Mouse (Mus musculus): ENCODE measurements around the gene Uhrf1.
"Not testable (repeated sequence)": the region's sequence is repeated elsewhere in the genome, so short reads cannot be mapped to it uniquely, and the experiment has no call there.

Uhrf1 gene

DNA sequence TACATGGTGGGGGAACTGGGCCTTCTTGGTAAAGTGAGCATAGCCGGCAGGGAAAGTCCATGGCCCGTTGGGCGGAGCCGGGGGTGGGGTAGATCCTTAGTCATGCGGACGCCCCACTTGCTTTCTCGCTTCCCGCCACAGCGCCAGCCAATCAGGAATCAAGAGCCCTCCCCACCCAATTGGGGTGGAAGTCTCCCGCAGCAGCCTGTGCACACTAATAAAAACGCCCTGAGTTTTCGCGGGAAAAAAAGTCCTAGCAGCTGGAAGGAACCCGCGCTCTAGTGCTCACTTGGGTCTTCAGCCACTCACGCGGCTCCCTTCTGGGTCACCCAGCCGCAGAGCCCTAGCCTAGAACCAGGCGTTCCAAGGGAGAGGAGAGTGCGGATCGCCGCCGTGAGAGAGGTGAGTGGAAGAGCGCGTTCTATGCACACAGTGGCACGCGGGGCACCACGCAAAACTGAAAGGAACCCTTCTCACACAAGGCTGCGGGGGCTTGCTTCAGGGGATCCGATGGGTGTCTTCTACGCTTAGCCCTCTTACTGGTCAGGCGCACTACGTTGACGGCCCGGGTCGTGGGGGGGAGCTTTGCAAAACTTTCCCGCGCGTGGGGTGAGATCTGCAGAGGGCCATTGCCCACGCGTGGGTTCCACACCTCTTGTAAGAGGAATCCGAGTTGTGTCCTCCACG, at the start of gene Uhrf1:
TSS of gene Uhrf1 (plus strand) at position 162 of the 687 bp plus-strand sequence.
- peak; percentile 85 to 90 for DNase-seq

DNA sequence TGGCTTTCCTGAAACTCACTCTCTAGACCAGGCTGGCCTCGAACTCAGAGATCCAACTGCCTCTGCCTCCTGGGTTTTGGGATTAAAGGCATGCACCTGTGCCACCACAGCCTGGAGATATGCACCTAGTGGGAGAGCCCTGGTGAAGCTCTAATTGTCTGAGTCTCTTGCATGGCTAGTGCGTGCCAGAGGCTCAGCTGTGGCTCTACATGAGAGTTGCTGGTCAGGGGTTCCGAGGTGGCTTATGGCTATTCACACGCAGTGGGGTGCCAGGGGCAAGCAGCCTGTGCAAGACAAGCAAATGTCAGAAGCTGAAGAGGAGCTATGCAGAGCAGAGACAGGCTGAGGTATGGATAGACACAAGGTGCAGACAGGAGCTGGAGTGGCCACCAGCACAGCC, 48.4 kb upstream of the Uhrf1 start:
- no peak for DNase-seq

DNA sequence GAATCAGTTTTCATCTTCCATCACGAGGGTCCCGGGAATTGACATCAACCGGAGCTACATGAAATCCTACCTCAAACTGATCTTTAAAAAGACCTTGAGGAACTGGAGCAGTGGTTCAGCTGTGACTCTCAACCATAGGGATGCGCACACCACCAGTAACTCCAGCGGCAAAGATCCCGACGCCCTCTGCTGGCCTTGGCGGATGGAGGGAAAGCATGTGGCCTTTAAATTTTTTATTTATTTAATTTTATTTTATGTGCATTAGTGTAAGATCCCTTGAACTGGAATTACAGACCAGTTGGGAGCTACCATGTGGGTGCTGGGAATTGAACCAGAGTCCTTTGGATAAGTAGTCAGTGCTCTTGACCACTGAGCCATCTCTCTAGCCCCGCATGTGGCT, 47.7 kb upstream of the Uhrf1 start:
- peak; percentile 53 to 57 for DNase-seq

DNA sequence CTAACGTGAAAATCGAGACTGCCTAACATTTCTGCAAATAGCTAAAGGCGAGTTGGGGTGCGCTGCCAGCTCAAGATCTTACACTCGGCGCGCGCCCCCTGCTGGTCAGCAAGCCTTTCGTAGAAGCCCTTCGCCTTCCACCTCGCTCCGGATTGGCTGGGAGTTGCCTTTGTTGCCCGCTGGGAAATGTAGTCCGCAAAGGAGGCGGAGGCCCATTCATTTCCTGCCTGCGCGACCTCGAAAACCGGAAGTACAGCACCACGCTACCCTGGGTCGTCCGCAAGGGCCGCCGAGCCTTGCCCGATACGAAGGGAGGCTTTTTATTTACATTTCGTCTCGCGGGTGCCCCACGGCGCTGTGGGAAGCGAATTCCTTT, 47.3 kb upstream of the Uhrf1 start:
- peak; percentile 98 to 99 for DNase-seq

DNA sequence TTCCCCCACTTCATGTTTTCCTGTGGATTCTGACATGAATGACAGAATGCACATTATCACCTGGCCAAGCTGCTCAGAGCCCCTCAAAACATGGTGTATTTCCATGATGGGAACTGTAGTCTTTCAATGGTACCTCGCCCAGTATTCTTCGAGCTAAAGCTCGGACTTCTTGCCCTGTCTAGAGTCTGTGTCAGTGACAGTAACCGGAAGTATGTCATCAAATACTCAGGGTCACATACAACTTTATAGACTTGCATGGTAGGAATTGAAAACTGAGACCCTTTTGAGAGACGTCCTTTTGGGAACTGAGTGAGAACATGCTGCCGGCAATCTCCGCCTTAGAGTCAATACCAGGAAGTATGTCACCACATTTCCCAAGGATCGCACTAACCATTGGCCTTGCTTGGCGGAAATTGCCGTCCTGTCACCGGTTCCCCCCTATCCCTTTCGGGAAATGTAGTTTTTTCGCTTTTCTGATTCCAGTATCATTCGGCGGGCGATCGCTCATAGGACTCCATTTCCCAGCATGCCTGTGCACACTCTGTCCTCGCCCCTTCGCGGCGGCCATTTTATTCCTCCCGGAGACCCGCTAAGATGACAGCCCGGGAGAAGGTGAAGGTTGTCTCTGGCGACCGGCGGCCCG, 46.8 kb upstream of the Uhrf1 start, which contains the start of gene Fem1a:
TSS of gene Fem1a (plus strand) at position 572 of the 643 bp plus-strand sequence.
- peak; percentile 94 to 96 for DNase-seq

DNA sequence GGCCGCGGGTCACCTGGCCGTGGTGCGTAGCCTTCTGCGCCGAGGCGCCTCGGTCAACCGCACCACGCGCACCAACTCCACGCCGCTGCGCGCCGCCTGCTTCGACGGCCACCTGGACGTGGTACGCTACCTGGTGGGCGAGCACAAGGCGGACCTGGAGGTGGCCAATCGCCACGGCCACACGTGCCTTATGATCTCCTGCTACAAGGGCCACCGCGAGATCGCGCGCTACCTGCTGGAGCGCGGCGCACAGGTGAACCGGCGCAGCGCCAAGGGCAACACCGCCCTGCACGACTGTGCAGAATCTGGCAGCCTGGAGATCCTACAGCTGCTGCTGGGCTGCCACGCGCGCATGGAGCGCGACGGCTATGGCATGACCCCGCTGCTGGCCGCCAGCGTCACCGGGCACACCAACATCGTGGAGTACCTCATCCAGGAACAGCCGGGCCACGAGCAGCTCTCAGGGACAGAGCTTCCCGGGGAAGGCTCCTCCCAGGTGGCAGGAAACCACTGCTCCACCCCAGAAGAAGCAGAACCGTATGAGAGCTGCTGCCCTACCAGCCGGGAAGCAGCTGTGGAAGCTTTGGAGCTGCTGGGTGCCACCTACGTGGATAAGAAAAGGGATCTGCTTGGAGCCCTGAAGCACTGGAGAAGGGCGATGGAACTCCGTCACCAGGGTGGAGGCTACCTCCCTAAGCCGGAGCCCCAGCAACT, 45.8 kb upstream of the Uhrf1 start:
- DNase-seq = peak in 1 of 2 experiments; percentile 53

DNA sequence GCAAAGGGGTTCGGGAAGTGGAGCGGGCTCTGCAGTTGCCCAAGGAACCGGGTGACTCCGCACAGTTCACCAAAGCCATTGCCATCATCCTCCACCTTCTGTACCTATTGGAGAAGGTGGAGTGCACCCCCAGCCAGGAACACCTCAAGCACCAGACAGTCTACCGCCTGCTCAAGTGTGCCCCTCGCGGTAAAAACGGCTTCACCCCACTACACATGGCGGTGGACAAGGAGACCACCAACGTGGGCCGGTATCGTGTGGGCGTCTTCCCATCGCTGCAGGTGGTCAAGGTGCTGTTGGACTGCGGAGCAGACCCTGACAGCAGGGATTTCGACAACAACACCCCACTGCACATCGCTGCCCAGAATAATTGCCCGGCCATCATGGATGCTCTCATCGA, 44.9 kb upstream of the Uhrf1 start:
- DNase-seq = not testable (repeated sequence)

DNA sequence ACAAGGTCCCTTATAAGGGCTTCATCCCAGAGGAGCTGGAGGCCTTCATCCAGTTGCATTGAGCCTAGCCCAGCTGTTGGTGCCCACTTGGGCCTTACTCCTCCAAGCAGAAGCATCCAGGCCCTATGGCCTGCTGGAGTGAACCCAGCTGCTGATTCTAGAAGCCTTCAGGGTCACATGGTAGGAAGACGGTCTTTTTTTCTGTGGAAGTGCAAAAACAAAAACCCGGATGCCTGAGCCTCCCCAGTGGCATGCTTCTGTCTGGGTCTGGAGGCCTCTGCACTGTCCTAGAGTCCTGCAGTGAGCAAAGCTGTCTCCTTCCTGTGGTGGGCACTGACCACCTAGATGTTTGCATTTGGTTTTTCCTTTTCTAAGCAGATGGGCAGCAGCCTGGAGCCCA, 44.3 kb upstream of the Uhrf1 start:
- DNase-seq = not testable (repeated sequence)

DNA sequence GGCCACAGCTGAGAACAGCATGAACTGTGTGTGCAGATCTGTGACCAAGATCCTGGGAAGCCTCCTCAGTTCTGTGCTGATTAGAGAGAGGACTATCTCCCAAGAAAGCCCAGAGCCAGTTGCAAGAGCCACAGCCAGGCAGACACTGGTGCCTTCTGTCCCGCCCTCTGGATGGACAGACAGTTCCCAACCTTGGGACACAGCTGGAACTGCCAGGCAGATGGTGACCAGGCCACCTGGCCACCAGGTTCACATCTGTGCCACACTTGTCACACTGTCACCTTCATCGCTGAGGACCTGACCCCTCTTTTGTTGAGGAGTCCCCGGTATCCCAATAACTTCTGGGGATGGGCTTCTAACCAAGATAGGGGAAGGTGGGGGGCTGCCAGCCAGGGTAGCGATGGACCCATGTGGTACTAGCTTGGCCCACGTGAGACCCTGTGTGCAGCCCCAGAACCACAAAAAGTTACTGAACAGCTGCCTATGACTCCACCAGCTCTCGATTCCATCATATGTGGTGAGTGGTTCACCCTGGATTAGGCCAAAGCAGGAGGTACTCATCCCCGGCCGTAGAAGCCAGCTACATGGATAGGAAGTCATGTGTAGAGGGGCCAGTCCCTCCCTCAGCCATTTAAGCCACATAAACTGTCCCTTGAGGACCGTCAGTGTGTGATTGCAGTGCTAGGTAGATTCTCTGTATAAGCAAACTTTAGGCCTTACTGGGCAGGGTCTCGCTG, 43.7 kb upstream of the Uhrf1 start:
- no peak for DNase-seq

DNA sequence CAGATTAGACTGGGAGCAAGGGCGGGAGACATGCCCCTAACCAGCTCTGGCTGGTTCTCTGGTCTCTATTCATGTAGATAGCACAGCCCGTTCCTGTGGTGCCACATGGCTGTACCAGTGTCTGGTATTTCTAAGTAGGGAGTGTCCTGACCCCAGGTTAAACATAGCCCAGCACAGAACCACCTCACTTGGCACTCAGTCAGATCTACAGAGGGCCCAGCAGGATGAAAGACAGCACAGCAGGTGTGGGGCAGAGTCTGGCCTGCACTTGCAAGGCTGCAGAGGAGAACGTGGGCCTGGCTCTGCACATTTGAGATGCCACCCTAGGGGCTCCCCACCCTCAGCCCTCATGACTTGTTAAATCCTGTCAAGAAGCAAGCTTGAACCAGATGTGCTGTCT, 42.0 kb upstream of the Uhrf1 start:
- DNase-seq = no peak

DNA sequence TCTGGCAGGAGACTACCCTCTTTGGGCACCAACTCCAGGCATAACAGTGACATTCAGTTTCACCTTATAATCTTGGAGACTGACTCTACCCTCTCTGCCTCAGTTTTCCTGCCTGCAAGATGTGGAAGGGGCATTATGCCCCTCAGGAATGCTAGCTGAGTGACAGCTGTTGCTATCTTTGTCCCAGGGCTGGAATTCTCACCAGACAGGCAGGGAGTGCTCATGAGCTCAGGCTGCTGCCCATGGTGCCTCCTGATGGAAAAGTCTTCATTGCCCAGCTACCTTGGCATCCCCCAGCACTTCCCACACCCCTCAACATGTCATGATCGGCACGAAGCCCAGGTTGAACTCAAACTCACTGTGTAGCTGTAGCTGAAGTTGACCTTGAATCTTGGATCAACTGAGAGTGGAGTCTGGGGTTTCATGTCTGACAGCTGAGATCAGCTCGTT, 40.5 kb upstream of the Uhrf1 start:
- no peak for DNase-seq

DNA sequence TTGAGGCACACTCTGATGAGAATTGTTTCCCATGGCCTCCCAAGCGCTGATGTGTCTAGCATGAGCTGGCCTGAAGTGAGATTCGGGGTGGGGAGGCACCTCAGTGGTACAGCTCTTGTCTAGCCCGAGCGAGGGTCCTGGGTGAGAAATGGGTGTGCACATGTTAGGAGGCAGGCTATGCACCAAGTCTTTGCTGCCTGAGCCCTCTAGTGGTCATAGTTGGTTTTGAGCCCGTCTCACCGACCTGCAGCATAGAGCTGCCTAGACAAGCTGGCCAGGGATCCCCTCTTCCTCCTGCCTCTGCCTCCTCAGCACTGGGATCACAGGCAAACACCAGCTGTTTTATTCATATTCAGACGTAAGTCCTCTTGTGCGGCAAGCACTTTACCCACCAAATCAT, 39.1 kb upstream of the Uhrf1 start:
- DNase-seq = peak; percentile 75 to 86

DNA sequence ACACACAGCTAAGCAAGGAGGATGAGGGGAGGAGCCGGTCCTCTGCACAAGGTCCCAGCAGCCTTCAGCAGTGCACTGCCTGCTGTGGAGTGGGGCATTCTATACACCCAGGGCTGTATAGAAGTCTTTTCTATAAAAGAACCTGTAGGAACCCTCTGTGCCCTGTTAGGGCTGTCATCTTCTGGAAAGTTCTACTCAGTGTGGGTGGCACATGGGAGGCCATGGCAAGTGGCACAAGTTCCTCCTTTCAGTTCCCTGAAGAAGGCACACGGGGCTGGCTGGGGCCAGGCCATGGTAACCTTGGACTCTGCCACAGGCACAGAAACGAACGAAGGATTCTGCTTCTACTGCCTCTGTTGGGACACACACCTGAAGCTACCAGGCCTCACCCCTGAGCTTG, 38.1 kb upstream of the Uhrf1 start:
- peak in 1 of 2 experiments; percentile 40 for DNase-seq

DNA sequence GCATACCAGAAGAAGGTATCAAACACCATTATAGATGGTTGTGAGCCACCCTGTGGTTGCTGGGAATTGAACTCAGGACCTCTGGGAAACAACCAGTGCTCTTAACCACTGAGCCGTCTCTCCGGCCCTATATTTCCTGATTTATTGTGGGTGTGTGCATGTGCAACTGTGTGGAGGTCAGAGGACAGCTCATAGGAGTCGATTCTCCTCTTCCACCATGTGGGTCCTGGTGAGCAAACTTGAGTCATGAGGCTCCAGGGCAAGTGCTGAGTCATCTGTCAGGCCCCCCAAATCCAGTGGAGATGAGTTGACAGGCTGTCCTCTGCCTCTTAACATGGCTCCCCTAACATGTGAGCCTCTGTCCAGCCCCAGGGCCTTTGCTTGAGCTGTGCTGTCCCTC, 37.3 kb upstream of the Uhrf1 start:
- DNase-seq = no peak

DNA sequence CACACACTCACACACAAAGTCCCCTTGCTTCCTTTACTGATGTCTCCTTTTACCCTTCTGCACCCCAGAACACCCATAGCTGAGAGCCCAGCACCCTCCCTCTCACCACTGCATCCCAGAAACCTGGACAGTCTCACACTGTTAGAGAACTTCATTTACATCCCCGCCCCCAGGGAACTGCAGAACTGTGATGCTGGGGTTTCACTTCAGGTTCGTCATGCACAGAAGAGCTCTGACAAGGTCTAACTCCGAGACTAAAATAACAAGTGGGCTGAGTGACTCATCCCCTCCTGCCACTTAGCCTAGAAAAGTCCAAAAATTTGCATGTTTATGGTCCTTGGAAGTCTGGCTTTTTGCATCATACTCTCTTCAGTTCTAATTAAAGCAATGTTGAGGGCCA, 36.9 kb upstream of the Uhrf1 start:
- DNase-seq = no peak

DNA sequence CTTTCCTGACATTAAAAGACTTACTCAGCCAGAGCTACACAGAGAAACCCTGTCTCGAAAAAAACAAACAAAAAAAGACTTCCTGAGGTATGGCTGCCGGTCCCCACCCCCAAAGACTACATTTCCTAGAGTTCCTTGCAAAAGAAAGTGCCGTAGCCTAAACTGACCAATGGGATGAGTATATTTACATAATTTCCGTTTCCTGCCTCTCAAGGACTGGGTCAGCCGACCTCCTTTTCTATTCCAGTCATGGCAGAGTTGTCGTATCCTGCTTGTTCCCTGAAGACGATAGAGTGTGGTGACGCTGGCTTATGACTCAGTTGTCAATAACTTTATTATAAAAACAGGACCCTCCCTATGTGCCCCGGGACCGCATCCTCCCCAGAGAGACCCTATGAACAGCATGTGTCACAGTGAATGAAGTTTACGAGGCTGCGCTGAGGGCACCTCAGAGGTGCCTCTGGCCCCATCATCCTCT, 33.9 kb upstream of the Uhrf1 start:
- DNase-seq = peak; percentile 67 to 75

DNA sequence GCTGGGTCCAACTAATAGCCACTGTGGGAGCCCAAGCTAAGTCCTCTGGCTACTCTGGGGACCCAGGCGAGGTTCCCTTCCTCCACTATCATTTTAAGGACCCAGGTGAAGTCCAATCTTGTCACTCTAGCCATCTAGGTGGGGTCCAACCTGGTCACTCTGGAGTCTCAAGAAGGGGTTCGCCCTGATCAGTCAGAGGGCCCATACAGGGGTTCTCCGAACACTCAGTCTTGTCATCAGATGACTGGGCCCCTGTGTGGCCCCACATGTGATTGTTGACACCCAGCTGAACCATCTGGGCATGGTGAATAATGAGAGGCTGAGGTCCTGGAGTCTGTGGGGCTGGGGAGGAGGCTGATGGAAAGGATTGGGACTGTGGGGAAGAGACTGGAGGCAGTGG, 33.4 kb upstream of the Uhrf1 start:
- DNase-seq = no peak

DNA sequence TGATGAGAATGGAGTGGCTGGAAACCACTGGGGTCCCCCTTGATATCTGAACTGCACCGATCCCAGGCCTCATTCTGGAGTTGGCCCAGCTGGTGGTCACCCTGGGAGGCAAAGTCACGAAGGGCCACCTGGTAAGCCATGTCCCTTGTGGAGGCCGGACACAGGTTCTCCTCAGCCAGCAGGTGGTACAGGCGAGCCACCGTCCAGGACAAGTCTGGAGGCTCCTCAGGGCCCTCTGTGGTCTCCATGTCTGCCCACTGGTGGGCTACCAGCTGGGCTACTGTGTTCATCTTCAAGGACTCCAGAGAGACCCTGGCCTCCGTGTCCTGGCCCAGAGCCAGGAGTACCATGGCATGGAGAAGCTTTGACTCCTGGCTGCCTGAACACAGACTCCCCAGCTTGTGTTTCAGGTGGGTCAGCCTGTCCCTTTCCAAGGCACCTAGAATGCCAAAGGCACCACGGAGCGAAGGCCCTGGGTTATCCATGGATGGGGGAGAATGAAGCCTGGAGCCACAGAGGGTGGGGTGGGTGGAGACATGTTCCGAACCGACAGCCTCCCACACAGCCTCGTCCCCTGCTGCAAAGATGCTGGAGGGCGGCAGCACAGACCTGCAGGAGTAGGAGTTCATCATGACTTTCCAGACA, 31.4 kb upstream of the Uhrf1 start:
- no peak for DNase-seq

DNA sequence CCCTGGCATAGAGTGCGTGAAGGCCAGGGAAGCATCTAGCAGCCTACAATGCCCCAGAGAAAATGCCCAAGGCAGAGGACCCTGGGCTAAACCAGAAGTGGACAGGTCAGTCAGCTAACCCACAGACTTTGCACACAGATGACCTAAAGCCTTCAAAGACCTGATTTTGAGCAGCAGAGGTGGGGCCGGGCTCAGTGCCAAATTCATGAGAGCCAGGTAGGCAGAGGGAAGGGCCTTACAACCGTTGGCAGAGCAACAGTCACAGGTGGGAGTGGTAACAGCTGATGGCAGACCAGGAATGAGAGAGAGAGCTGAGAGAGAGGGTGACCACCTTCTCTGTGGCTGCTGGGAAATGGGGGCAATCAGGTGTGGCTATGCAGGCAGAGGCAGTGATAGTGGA, 30.5 kb upstream of the Uhrf1 start:
- peak; percentile 61 to 78 for DNase-seq

DNA sequence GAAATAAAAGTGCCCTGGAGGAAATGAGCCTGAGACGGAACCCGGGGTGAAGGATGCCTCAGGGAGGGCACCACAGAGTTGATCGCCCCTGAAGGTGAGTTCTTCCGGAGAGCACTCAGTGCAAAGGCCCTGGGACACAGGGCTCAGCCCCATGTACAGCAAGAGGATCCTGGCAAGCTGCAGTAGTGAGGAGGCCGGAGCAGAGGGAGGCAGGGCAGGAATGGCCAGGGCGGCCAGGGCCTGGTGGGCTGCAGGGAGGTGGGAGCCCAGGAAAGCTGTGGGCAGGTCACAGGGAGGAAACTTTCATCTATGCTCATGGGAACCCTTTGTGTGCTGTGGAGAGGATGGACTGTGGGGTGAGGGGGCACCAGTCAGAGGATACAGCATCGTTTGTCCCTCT, 29.6 kb upstream of the Uhrf1 start:
- DNase-seq = no peak

DNA sequence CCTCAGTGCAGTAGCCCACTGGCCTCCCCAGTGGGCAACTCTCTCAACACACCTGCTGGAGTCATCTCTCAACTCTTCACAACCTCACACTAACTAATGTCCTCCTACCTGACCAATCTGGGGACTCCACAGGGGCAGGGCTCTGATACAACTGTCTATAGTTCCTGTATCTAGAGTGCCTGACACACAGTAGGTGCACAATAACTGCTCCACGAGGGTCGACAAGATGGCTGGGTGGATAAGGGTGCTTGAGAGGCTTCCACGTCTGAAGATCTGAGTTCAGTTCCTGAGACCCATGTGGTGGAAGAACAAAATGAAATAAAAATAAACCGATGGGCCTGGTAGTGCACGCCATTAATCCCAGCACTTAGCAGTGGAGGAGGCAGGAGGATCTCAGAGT, 29.1 kb upstream of the Uhrf1 start:
- no peak for DNase-seq

DNA sequence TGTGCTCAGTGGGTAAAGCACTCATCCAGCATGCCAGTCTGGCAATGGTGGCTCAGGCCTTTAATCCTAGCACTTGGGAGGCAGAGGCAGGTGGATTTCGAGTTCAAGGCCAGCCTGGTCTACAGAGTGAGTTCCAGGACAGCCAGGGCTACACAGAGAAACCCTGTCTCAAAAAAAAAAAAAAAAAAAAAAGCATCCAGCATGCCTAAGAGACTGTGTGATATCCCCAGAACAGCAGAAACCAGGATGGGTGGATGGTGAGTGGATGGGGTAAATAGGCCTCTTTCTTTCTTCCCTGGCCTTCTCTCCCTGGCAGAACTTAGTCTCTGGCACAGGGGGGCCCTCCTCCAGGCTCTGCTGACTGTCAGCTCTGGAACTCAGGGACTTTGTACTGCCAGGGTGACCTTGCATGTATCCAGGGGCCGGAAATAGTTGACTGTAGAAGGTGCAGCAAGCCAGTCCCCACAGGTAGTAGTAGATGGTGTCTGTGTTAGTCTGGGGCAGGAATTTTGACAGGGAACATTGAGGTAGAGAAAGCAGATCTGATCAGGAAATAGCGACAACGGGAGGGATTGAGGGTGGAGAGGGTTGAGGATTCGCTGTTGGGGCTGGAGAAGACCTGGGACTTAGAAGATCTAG, 27.2 kb upstream of the Uhrf1 start:
- DNase-seq = no peak

Data from lung, postnatal 4 days (tissue).